Mouse (Mus musculus) right cerebral cortex, postnatal 36 days (tissue): ENCODE measurements around the gene Rab11fip3.

ENCODE experiments used
- DNase-seq, 2 experiments: peaks; one replicate each; pipeline ENCODE4 v3.0.0; 2022; ENCODE audit warnings: low spot score in 2 of 2, mixed read lengths in 1 of 2

Gene Rab11fip3

GRCm38 (mm10) chr17:25992274-25992673 is 77.1 kb downstream of the Rab11fip3 start:
- DNase-seq, result no peak

- DNase-seq, result no peak
Observed at GRCm38 (mm10) chr17:25990331-25990730, 79.0 kb downstream of the Rab11fip3 start.

GRCm38 (mm10) chr17:25985306-25986294 is 83.8 kb downstream of the Rab11fip3 start, which contains the start of gene Capn15:
TSS of gene Capn15 (minus strand) at chr17:25985796.
- peak; percentile 95 to 97 for DNase-seq

GRCm38 (mm10) chr17:25984556-25985305 is 84.6 kb downstream of the Rab11fip3 start:
- DNase-seq, result no peak

DNA sequence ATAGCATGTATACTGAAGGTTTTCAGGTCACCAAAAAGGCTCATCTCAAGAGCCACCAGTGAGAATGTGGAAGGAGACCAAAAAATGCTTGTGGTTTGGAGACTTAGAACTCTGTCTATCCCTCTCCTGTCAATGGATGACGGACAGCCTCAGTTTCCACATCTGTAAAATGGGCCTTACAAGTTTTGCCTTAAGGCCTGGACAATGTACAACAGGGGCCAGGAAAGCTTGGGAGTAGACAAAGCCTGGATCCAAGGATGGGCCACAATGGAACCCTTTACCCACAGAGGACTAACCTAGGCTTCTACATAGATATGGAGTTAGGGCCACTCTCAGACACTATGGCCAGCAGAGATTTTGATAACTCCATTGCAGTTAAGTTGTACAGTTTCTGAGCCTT is 85.3 kb downstream of the Rab11fip3 start:
- no peak for DNase-seq

GRCm38 (mm10) chr17:25982913-25983312 is 86.4 kb downstream of the Rab11fip3 start:
- no peak for DNase-seq

- peak; percentile 29 to 49 for DNase-seq
Observed at GRCm38 (mm10) chr17:25980854-25981253, 88.5 kb downstream of the Rab11fip3 start.

GRCm38 (mm10) chr17:25979829-25980738 is 89.3 kb downstream of the Rab11fip3 start:
- no peak for DNase-seq

DNA sequence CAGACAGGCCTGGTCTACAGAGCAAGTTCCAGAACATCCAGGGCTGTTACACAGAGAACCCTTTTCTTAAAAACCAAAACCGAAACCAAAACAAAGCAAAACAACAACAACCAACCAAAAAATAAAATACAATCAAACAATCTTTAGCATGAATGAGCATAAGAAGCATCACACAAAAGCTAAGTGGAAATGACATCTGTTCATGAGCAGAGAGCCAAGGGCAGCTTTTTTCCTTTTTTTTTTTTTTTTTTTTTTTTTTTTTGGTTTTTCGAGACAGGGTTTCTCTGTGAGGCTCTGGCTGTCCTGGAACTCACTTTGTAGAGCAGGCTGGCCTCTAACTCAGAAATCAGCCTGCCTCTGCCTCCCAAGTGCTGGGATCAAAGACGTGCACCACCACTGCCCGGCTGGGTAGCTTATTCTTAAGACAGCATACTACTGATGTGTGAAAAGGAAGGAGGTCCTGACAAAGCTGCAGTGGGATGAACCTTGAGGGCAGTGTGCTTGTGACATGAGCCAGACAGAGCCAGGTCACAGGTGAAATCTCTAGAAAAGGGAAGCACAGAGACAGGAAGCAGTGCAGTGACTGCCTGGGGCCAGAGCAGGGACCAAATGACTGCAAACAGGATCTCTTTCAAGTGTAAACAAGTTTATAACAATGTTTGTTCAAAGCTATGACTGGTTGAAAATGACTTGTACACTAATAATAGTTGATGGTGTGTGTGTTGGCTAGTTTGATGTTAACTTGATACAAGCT is 98.2 kb downstream of the Rab11fip3 start:
- DNase-seq, result no peak

GRCm38 (mm10) chr17:25970448-25970847 is 98.9 kb downstream of the Rab11fip3 start:
- DNase-seq, result no peak

- DNase-seq, result no peak
Observed at GRCm38 (mm10) chr17:25968176-25968575, 101.2 kb downstream of the Rab11fip3 start.

- no peak for DNase-seq
Observed at GRCm38 (mm10) chr17:25967652-25968051, 101.7 kb downstream of the Rab11fip3 start.

GRCm38 (mm10) chr17:25964271-25964670 is 105.1 kb downstream of the Rab11fip3 start:
- no peak for DNase-seq

GRCm38 (mm10) chr17:25962413-25962905 is 106.9 kb downstream of the Rab11fip3 start:
- DNase-seq, result no peak

- no peak for DNase-seq
Observed at GRCm38 (mm10) chr17:25961566-25961965, 107.8 kb downstream of the Rab11fip3 start.

DNA sequence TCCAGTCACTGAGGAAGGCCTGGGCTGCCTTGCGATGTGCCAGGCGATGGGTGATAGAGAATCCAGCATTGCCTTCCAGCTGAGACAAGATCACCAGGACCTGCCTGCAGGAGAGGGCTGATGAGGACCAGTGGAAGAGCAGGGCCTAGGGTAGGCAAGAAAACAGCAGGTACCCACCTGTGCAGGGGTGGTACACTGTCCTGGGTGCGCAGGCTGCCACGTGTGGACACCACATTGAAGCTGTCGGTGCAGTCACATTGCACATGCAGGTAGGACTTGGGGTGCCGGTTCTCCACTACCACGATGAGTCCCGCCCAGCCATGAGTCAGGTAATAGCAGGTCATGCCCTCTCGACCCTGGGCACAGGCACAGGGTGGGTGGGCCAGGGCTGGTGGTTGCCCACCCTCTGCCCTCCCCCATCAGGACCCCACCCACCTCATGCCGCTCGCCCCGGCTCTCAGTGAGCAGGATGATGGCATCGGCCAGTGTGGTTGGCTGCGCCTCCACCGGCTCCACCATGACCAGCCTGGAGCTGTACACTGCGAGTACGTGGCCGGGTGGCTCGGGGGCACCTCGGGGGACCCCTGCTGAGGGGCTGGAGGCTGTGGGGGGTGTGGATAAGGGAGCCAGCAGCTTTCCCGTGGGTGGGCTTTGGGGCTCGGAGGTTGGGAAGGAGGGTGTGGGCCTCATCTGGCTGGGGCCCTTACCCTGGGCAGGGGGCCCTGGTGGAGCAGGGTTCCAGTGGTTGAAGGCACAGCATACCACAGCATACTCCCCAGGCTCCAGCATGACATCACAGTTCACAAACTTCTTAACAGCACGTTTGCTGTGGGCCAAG is 109.5 kb downstream of the Rab11fip3 start:
- no peak for DNase-seq

DNA sequence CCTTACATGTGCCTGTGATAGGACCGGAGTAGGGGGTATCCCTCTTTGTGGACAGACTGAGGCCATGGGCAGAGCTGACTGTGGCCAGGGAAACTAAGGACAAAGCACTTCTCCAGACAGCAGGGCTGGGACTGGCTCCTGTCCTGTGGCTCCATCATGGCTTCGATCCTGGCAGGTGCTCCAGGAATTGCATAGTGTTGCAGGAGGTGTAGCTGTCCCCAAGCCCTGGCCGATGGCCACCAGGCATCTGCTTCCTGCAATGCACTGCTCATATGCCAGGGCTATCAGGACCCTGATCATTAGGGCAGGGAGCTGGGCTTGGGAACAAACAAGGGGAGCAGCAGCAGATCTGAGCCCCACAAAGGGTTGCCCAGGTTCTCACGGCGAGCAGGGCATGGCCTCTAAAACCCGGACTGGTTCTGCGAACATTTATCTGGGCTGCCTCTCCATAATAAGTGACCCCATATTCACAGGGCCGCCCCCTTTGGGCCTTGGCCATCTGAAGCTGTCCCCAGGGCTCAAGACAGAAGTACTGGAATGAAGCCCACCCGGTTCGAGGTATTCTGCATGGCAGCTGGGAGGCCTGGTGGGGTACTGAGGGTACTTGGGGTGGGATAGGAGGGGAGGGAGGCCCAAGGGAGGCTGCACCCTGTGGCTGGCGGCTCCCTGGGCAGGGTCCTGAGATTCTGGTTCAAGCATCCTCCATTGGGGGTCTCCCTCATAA is 110.4 kb downstream of the Rab11fip3 start:
- no peak for DNase-seq

- no peak for DNase-seq
Observed at GRCm38 (mm10) chr17:25957586-25958051, 111.7 kb downstream of the Rab11fip3 start.

- no peak for DNase-seq
Observed at GRCm38 (mm10) chr17:25956631-25957030, 112.7 kb downstream of the Rab11fip3 start.
